In genomic region chr8:69540764-69541163, GRCm38 (mm10) we compare ENCODE assay signal across 16 mouse cellular contexts. TPM values are rescaled to one million over a fixed set of nuclear protein-coding genes. Genes with fewer than 3 reads are reported as not detected.
A peak's percentile ranks its signal among the peaks of the same experiment; 100 is the strongest.
DNase-seq lines count a peak whose midpoint lies in the region; ATAC-seq lines count a peak whose summit lies in the region.
"Not testable (repeated sequence)": the region's sequence is repeated elsewhere in the genome, so short reads cannot be mapped to it uniquely, and the experiment has no call there.
"Had no signal": no experiment of that assay in that cellular context is flagged by ENCODE, and none has a peak within 500 bp of the region (broad histone marks: within the 10 kb centered on the region; RNA-seq: fewer than 3 reads in every experiment).

No protein-coding gene starts in this region.

- DNase-seq in cerebellum, adult 18-20 months: peak; percentile 56 to 65
- DNase-seq in cerebellum, adult 9-10 months: peak; percentile 80
- DNase-seq in cerebellum, postnatal 14 days: peak; percentile 69 to 78
- peak; percentile 48 for DNase-seq in left cerebral cortex, postnatal 4 days

- intact Hi-C loops in left cerebral cortex, postnatal 4 days (cut with DNase I): not testable (repeated sequence)

- peak; percentile 89 for ATAC-seq in cerebellum, adult (ENCODE audit: insufficient number of reproducible peaks, low FRiP score, low TSS enrichment)
- ATAC-seq in frontal cortex, adult (ENCODE audit: low TSS enrichment): peak; percentile 89
- ATAC-seq in neutrophil, adult 5-6 weeks (ENCODE audit: extremely low read depth, insufficient number of reproducible peaks, low FRiP score, poor library complexity, severe bottlenecking): 0 out of 2 replicates have a peak, but pooled peaks have one; percentile 41

RNA-seq across cellular contexts. Expression of gene Gm7697, which starts 18.0 kb away (rescaled TPM):
- total RNA-seq in left cerebral cortex, postnatal 4 days (2021): not detected
- total RNA-seq in neutrophil, adult 5-6 weeks (2017): not detected in 2 replicates
- total RNA-seq: adrenal gland, adult 2 months; adrenal gland, postnatal 14 days; adrenal gland, postnatal 4 days; gastrocnemius, adult 2 months; gastrocnemius, postnatal 14 days; gastrocnemius, postnatal 4 days; heart, adult 8-10 months; hematopoietic stem cell, adult 5-6 weeks; MEL had no signal

Comparison
In these comparisons a context has a peak if more than half of its experiments do, and no peak if none do; other contexts are left out.
1. Peak in every context shown above with its lines: DNase-seq and ATAC-seq.